Mouse (Mus musculus) ES-Bruce4 (cell line): ENCODE measurements around the gene Lysmd2. TPM values are rescaled to one million over a fixed set of nuclear protein-coding genes. Genes with fewer than 3 reads are reported as not detected.

ENCODE experiments used
- H3K27ac ChIP-seq: 2 replicates; pipeline ENCODE4 v1.5.1; 2012; ENCODE audit warnings: low read length, inconsistent platforms; ENCODE audit not compliant: insufficient read depth
- H3K27me3 ChIP-seq: 2 replicates; pipeline ENCODE4 v1.6.1; 2012; ENCODE audit warnings: mild to moderate bottlenecking, low read length, inconsistent platforms; ENCODE audit not compliant: control insufficient read depth, poor library complexity, insufficient read depth, severe bottlenecking
- H3K36me3 ChIP-seq: 2 replicates; pipeline ENCODE4 v1.6.1; 2012; ENCODE audit warnings: inconsistent platforms, mild to moderate bottlenecking, low read length, moderate library complexity; ENCODE audit not compliant: control insufficient read depth, poor library complexity, insufficient read depth, severe bottlenecking
- H3K4me1 ChIP-seq: one replicate; pipeline ENCODE4 v1.8.1; 2011; ENCODE audit warnings: low read length; ENCODE audit not compliant: control insufficient read depth, insufficient read depth
- H3K4me3 ChIP-seq: 2 replicates; pipeline ENCODE4 v1.5.1; 2011; ENCODE audit warnings: low read depth, mild to moderate bottlenecking, low read length
- H3K9ac ChIP-seq: 2 replicates; pipeline ENCODE4 v1.6.1; 2012; ENCODE audit warnings: low read depth, mild to moderate bottlenecking, inconsistent platforms; ENCODE audit not compliant: poor library complexity, severe bottlenecking
- H3K9me3 ChIP-seq: replicated peaks from 2 replicates; pipeline ENCODE4 v1.6.1; 2012; ENCODE audit warnings: mild to moderate bottlenecking, low read length, inconsistent platforms; ENCODE audit not compliant: control insufficient read depth, poor library complexity, insufficient read depth, severe bottlenecking
- CTCF ChIP-seq: IDR thresholded peaks from one replicate; pipeline ENCODE4 v1.8.1; 2011; ENCODE audit warnings: low read depth, low read length
- EP300 ChIP-seq: IDR thresholded peaks from 2 replicates; pipeline ENCODE4 v1.6.1; 2011; ENCODE audit warnings: low read depth, low read length; ENCODE audit not compliant: insufficient read depth
- POLR2A ChIP-seq: IDR thresholded peaks from one replicate; pipeline ENCODE4 v1.8.1; 2011; ENCODE audit warnings: low read length; ENCODE audit not compliant: insufficient read depth
- polyA plus RNA-seq: library from polyadenylated mRNA; stranded (reverse); fragments of >200 nt; gene quantifications from 2 replicates; pipeline ENCODE4 v1.2.4, GENCODE M21; 2011; ENCODE audit warnings: low read depth; ENCODE audit not compliant: missing spikeins, insufficient read depth, insufficient read length

The Lysmd2 gene
- polyA plus RNA-seq, 1 experiment = 8.3 TPM

DNA sequence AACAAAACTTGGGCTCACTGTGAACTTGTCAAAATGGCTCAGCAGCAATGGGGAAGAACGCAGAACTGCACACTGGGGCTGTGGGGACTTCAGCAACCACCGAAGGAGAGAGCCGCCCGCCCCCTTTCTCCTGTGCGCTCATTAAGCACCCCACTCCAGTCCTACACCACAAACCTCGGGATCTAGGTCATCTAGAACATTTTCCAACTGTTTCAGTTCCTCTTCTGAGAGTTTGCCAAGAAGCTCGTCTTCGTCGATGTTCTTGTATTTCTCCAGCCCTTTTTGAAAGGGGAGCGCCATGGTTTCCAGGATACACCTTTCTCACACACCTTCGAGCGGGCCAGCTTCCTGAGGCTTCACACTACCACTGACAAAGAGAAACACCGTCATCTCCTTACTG, 28.5 kb upstream of the Lysmd2 start:
- H3K4me3 ChIP-seq = no peak overlapping the region
- H3K36me3 ChIP-seq = no peaks in the 10 kb centered on the region
- H3K9ac ChIP-seq = no peak overlapping the region
- no peaks in the 10 kb centered on the region for H3K9me3 ChIP-seq
- no peaks in the 10 kb centered on the region for H3K27me3 ChIP-seq
- TF ChIP-seq CTCF (no peak), EP300 (no peak), POLR2A (no peak)
- no peaks in the 10 kb centered on the region for H3K4me1 ChIP-seq
- no peak overlapping the region for H3K27ac ChIP-seq

DNA sequence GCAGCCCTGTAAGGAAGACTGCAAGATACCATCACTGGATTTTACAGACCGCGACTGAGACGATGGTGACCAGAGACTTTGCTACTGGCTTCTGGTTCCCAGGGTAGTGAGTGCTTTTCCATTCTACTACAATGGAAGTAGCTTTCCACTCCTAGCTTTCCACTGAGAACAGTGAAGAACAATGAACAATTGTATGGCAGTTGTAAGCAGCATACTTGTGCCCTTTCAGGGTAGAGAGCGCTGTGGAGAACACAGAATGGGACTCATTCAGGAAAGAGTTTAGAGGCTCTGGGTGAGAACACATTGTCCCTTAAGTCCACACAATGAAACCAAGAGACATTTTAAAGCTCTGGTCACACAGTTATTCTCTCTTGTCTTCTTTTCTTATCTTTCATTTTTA, 27.9 kb upstream of the Lysmd2 start:
- Histone ChIP-seq H3K27ac (no peak overlapping the region), H3K27me3 (no peaks in the 10 kb centered on the region), H3K9me3 (no peaks in the 10 kb centered on the region), H3K9ac (no peak overlapping the region), H3K36me3 (no peaks in the 10 kb centered on the region), H3K4me1 (no peaks in the 10 kb centered on the region), H3K4me3 (no peak overlapping the region)
- TF ChIP-seq POLR2A = no peak
- TF ChIP-seq EP300 = no peak
- TF ChIP-seq CTCF = no peak

GRCm38 (mm10) chr9:75599191-75599841, 26.2 kb upstream of the Lysmd2 start:
- TF ChIP-seq EP300 = no peak
- no peak for TF ChIP-seq CTCF
- TF ChIP-seq POLR2A = no peak
- Histone ChIP-seq H3K36me3 (no peaks in the 10 kb centered on the region), H3K27me3 (no peaks in the 10 kb centered on the region), H3K4me1 (no peaks in the 10 kb centered on the region), H3K9me3 (no peaks in the 10 kb centered on the region), H3K9ac (no peak overlapping the region), H3K4me3 (no peak overlapping the region), H3K27ac (no peak overlapping the region)

- Histone ChIP-seq H3K9me3 (no peaks in the 10 kb centered on the region), H3K4me3 (no peak overlapping the region), H3K4me1 (no peaks in the 10 kb centered on the region), H3K27ac (no peak overlapping the region), H3K36me3 (no peaks in the 10 kb centered on the region), H3K9ac (no peak overlapping the region), H3K27me3 (no peaks in the 10 kb centered on the region; the same call in 1 of the 2 replicates)
- no peak for TF ChIP-seq POLR2A
- no peak for TF ChIP-seq EP300
- no peak for TF ChIP-seq CTCF
These were observed 25.2 kb upstream of the Lysmd2 start for GRCm38 (mm10) chr9:75600166-75600934.

- Histone ChIP-seq H3K4me1 (no peaks in the 10 kb centered on the region), H3K36me3 (no peaks in the 10 kb centered on the region), H3K9ac (no peak overlapping the region), H3K27me3 (no peaks in the 10 kb centered on the region; the same call in 1 of the 2 replicates), H3K27ac (no peak overlapping the region), H3K9me3 (no peaks in the 10 kb centered on the region), H3K4me3 (no peak overlapping the region)
- no peak for TF ChIP-seq CTCF
These were observed 24.0 kb upstream of the Lysmd2 start for GRCm38 (mm10) chr9:75601510-75601909.

DNA sequence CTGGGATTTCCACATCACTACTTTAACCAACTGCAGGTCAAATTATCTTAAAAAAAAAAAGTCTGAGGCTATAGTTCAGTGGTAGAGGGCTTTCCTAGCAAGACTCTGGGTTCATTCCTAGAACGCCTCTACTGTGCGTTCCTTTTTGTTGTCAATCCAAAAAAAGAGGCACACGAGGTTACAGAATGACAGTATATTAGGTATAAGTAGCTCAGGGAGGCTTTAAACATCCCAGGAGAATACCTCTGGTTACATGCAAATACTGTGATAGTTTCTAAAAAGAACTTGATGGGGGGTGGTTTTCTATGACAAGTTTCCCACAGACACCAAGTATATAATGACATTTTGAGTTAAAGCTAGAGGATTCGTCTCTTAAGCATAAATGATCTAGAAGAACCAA, 18.0 kb upstream of the Lysmd2 start:
- TF ChIP-seq EP300 (no peak), CTCF (no peak), POLR2A (no peak)
- Histone ChIP-seq H3K9ac (no peak overlapping the region), H3K9me3 (no peaks in the 10 kb centered on the region), H3K36me3 (no peaks in the 10 kb centered on the region), H3K4me3 (no peak overlapping the region), H3K27me3 (no peaks in the 10 kb centered on the region; the same call in 1 of the 2 replicates), H3K4me1 (peaks cover 1% of the 10 kb centered on the region), H3K27ac (no peak overlapping the region)
